Mouse (Mus musculus) embryonic facial prominence, embryonic 12.5 days (tissue): ENCODE results near the gene Mss51. TPM values are rescaled to one million over a fixed set of nuclear protein-coding genes. Genes with fewer than 3 reads are reported as not detected.

Source experiments
- ATAC-seq: fragments of 200-750 bp; cut with Nextera tagmentation; 2 replicates; pipeline ENCODE4 v1.8.0; 2017; ENCODE audit not compliant: insufficient number of reproducible peaks, insufficient read depth, low FRiP score, low TSS enrichment
- H3K27ac ChIP-seq: fragments of 300-500 bp; sonication (generic); 2 replicates; pipeline ENCODE4 v1.5.1; 2016; ENCODE audit warnings: mild to moderate bottlenecking
- H3K27me3 ChIP-seq: fragments of 300-500 bp; sonication (generic); 2 replicates; pipeline ENCODE4 v1.6.1; 2016; ENCODE audit warnings: mild to moderate bottlenecking, moderate library complexity
- H3K36me3 ChIP-seq: fragments of 300-500 bp; sonication (generic); 2 replicates; pipeline ENCODE4 v1.6.1; 2016; ENCODE audit warnings: mild to moderate bottlenecking
- H3K4me1 ChIP-seq: fragments of 300-500 bp; sonication (generic); 2 replicates; pipeline ENCODE4 v1.6.1; 2016
- H3K4me2 ChIP-seq: fragments of 300-500 bp; sonication (generic); replicated peaks from 2 replicates; pipeline ENCODE4 v1.6.1; 2016; ENCODE audit warnings: mild to moderate bottlenecking, moderate library complexity
- H3K4me3 ChIP-seq: fragments of 300-500 bp; sonication (generic); 2 replicates; pipeline ENCODE4 v1.5.1; 2016; ENCODE audit warnings: mild to moderate bottlenecking
- H3K9ac ChIP-seq: fragments of 300-500 bp; sonication (generic); 2 replicates; pipeline ENCODE4 v1.6.1; 2016; ENCODE audit warnings: mild to moderate bottlenecking, moderate library complexity
- H3K9me3 ChIP-seq: fragments of 300-500 bp; sonication (generic); 2 replicates; pipeline ENCODE4 v1.6.1; 2016; ENCODE audit warnings: mild to moderate bottlenecking, moderate library complexity
- WGBS: fragments of 180-500 bp; shearing (Covaris S2); methylation state at CpG from one replicate; pipeline ENCODE4 v1.1.7; 2016; 5-methylcytosine and 5-hydroxymethylcytosine counted together
- polyA plus RNA-seq: library from polyadenylated mRNA; unstranded; fragments of >200 nt; fragmentation: Nextera tagmentation; extraction: Ambion mirVana; gene quantifications from 2 replicates; pipeline ENCODE4 v1.2.1, GENCODE M21; 2016

Gene Mss51
- polyA plus RNA-seq, 1 experiment from 2014 or later, result 1.4 TPM

DNA sequence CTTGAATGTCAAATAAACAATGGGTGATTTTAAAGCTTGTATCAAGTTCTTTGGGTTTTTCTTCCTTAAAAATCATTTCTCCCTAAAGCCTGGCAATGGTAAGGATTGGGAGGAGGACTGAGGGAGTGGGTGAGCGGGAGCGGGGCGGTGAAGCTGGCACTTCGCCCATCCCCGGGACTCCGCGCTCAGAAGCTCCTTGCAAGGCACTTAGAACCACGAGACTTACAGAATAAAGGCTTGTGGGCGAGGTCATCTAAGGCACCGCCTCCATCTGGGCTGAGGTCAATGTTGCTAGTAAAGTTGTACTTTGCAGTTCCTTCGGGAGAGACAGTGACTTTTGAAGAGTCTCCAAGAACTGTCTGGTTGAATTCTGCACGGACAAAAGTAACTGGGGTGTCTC is 49.5 kb downstream of the Mss51 start:
- no peaks in the 10 kb centered on the region for H3K36me3 ChIP-seq
- 56% methylated on average over 12 of the region's 12 CpGs for WGBS
- no peak overlapping the region for H3K9ac ChIP-seq
- H3K27me3 ChIP-seq, result no peaks in the 10 kb centered on the region
- no peaks in the 10 kb centered on the region for H3K9me3 ChIP-seq
- H3K4me1 ChIP-seq, result 0 out of 2 replicates have a peak, but pooled peaks cover 2% of the 10 kb centered on the region
- ATAC-seq, result no peak
- H3K27ac ChIP-seq, result no peak overlapping the region
- no peak overlapping the region for H3K4me2 ChIP-seq
- H3K4me3 ChIP-seq, result no peak overlapping the region

DNA sequence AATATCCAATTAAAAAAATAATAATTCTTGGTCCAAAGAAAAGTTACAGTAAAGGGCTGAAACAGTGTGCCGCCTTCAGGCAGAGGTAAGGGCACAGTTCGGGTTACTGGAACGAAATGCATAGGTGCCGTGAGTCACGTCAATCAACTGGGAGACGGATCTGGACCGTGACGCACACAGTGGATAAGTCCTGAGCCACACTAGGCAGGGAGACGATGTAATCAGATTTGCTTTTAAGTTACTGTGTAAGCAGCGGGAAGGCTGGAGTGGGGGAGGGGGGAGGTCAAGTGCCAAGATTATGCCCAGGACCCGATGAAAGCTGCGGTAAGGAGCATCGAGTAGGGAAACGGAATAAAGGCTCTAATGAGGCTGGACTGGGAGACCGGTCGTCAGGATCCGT is 54.4 kb downstream of the Mss51 start:
- WGBS, result 57% methylated on average over 17 of the region's 17 CpGs
- Histone ChIP-seq H3K27ac (no peak overlapping the region), H3K4me1 (no peaks in the 10 kb centered on the region), H3K27me3 (no peaks in the 10 kb centered on the region), H3K4me2 (no peak overlapping the region), H3K9ac (no peak overlapping the region), H3K9me3 (no peaks in the 10 kb centered on the region), H3K36me3 (no peaks in the 10 kb centered on the region), H3K4me3 (no peak overlapping the region)
- ATAC-seq, result no peak

DNA sequence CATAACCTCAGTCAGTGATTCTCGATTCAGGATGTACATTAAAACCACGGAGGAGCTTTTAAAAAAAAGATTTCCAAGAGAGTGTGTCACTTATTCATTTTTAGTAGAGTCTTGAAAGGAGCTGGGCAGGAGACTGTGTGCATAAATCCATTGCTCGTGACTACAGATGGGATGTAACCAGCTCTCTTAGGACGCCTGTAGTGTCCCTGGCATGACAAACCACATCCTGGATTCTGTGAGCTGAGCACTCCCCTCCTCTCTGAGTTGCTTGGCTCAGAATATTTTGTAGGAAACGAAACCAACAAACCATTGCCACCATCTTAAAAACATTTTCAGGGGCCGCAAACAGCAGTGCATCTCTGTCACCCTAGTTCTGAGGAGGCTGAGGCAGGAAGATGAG is 59.7 kb downstream of the Mss51 start:
- no peak for ATAC-seq
- no peak overlapping the region for H3K9ac ChIP-seq
- WGBS, result 71% methylated on average over 6 of the region's 6 CpGs
- no peaks in the 10 kb centered on the region for H3K27me3 ChIP-seq
- H3K4me2 ChIP-seq, result no peak overlapping the region
- no peaks in the 10 kb centered on the region for H3K4me1 ChIP-seq
- no peak overlapping the region for H3K27ac ChIP-seq
- no peak overlapping the region for H3K4me3 ChIP-seq
- H3K9me3 ChIP-seq, result no peaks in the 10 kb centered on the region
- H3K36me3 ChIP-seq, result no peaks in the 10 kb centered on the region

Other genes starting within 250 kb of the Mss51 start
- not detected in 2 replicates for gene Kcnk16, start 227.7 kb downstream of the Mss51 start, polyA plus RNA-seq
- 14.1 and 15.6 TPM in 2 replicates for gene Nudt13, start 202.2 kb downstream of the Mss51 start, polyA plus RNA-seq
- 56.9 and 58.7 TPM in 2 replicates for gene Ecd, start 148.8 kb downstream of the Mss51 start, polyA plus RNA-seq
- 48.4 and 53.5 TPM in 2 replicates for gene Fam149b, start 148.7 kb downstream of the Mss51 start, polyA plus RNA-seq
- 231 and 238 TPM in 2 replicates for gene Dnajc9, start 108.0 kb downstream of the Mss51 start, polyA plus RNA-seq
- 87.4 and 91.6 TPM in 2 replicates for gene Mrps16, start 103.3 kb downstream of the Mss51 start, polyA plus RNA-seq
- gene Cfap70, start 44.7 kb downstream of the Mss51 start, polyA plus RNA-seq, result 0.18 and 0.67 TPM in 2 replicates
- gene Anxa7, start 16.8 kb downstream of the Mss51 start, polyA plus RNA-seq, result 30.8 and 34.0 TPM in 2 replicates
- 59.5 and 62.4 TPM in 2 replicates for gene Ppp3cb, start 49.7 kb upstream of the Mss51 start, polyA plus RNA-seq
- gene Usp54, start 144.2 kb upstream of the Mss51 start, polyA plus RNA-seq, result 10.6 and 11.1 TPM in 2 replicates
- 0.45 and 0.63 TPM in 2 replicates for gene Myoz1, start 159.6 kb upstream of the Mss51 start, polyA plus RNA-seq
- 6.7 and 8.6 TPM in 2 replicates for gene Synpo2l, start 171.5 kb upstream of the Mss51 start, polyA plus RNA-seq
- gene Sec24c, start 177.4 kb upstream of the Mss51 start, polyA plus RNA-seq, result 97.3 and 100 TPM in 2 replicates
- 27.4 and 29.3 TPM in 2 replicates for gene Fut11, start 198.1 kb upstream of the Mss51 start, polyA plus RNA-seq
- gene Chchd1, start 206.1 kb upstream of the Mss51 start, polyA plus RNA-seq, result 233 and 238 TPM in 2 replicates
- 45.8 and 49.1 TPM in 2 replicates for gene Zswim8, start 210.7 kb upstream of the Mss51 start, polyA plus RNA-seq
- gene Ndst2, start 237.7 kb upstream of the Mss51 start, polyA plus RNA-seq, result 34.7 and 35.1 TPM in 2 replicates